Mouse (Mus musculus) splenic B cell, adult 2 months (primary cell): ENCODE measurements around the gene Hjurp.

Experiments used
- DNase-seq: peaks from one replicate; pipeline ENCODE4 v3.0.0-alpha.2; 2011; ENCODE audit warnings: low read depth, low spot score
- H3K27me3 ChIP-seq: 2 replicates; pipeline ENCODE4 v1.6.1; 2012; ENCODE audit warnings: mild to moderate bottlenecking, low read length, moderate library complexity, mixed read lengths; ENCODE audit not compliant: control insufficient read depth, poor library complexity, insufficient read depth, severe bottlenecking
- H3K36me3 ChIP-seq: 2 replicates; pipeline ENCODE4 v1.6.1; 2012; ENCODE audit warnings: mild to moderate bottlenecking, low read length, moderate library complexity, mixed read lengths; ENCODE audit not compliant: control insufficient read depth, poor library complexity, insufficient read depth, severe bottlenecking

Gene Hjurp

GRCm38 (mm10) chr1:88254793-88255465 is 22.5 kb downstream of the Hjurp start:
- no peaks in the 10 kb centered on the region for H3K27me3 ChIP-seq
- H3K36me3 ChIP-seq, result no peaks in the 10 kb centered on the region
- DNase-seq, result no peak

DNA sequence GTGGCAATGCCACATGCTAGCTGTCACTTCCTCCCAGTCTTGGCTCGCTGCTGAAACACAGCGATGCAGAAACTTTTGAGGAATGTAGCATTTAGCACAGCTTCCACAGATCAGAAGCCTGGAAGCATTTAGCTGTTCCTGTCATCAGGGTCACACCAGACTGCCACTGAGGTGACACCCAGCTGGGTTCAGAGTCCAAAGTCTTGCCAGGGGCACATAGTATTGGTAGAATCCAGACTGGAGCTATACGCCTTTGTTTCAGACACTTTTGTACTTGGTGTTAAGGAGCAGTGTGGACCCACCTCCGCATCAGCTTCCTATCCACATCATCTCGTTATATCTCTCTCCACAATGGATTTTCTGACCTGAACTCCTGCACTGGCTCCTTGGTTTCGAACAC is 23.9 kb downstream of the Hjurp start:
- H3K27me3 ChIP-seq, result no peaks in the 10 kb centered on the region
- DNase-seq, result no peak
- H3K36me3 ChIP-seq, result no peaks in the 10 kb centered on the region

GRCm38 (mm10) chr1:88253106-88253505 is 24.3 kb downstream of the Hjurp start:
- peak; percentile 59 for DNase-seq
- Histone ChIP-seq H3K27me3 (no peaks in the 10 kb centered on the region), H3K36me3 (no peaks in the 10 kb centered on the region)

DNA sequence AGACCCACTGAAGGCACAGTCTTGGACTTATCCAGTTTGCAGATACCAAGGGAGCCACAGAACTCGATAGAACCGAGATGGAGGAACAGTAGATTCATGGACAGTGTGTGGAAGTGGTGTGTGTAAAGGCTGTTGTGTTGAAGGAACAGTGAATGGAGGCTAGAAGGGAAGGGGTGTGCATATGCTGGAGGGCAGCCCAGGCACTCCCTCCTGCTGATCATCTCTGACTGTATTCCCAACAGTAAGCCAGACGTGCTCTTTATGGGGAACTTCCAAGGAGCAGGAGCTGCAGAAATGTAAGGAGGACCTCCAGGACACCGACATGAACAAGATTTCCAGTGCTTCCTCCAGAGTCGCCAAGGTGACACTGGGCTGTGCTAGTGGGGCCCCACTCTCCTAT is 27.4 kb downstream of the Hjurp start:
- no peak for DNase-seq
- no peaks in the 10 kb centered on the region for H3K36me3 ChIP-seq
- H3K27me3 ChIP-seq, result no peaks in the 10 kb centered on the region

GRCm38 (mm10) chr1:88249596-88249995 is 27.8 kb downstream of the Hjurp start:
- Histone ChIP-seq H3K36me3 (no peaks in the 10 kb centered on the region), H3K27me3 (no peaks in the 10 kb centered on the region)
- no peak for DNase-seq

- Histone ChIP-seq H3K36me3 (no peaks in the 10 kb centered on the region), H3K27me3 (no peaks in the 10 kb centered on the region)
- DNase-seq, result no peak
These were observed 28.8 kb downstream of the Hjurp start for GRCm38 (mm10) chr1:88248658-88249057.

- Histone ChIP-seq H3K36me3 (no peaks in the 10 kb centered on the region), H3K27me3 (no peaks in the 10 kb centered on the region)
- no peak for DNase-seq
These were observed 29.8 kb downstream of the Hjurp start for GRCm38 (mm10) chr1:88247660-88248059.

DNA sequence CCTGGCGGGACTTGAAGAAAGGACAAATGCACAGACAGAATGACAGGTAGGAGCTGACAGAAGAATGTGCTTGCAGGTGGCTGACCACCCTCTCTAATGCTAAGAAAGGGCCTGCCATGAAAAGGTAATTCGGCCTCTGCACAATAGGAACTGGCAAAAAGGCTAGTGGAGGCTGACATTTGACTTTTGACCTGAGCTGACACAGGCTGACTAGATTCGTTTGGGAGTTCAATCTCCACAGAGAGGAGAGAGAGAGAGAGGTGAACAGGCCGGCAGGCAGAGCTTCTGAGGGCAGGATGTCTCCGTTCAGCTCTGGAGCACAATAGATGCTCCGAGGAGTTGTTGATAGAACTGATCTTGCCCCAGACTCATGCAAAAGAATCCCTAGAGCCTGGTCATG is 31.0 kb downstream of the Hjurp start:
- DNase-seq, result no peak
- Histone ChIP-seq H3K27me3 (no peaks in the 10 kb centered on the region), H3K36me3 (no peaks in the 10 kb centered on the region)

DNA sequence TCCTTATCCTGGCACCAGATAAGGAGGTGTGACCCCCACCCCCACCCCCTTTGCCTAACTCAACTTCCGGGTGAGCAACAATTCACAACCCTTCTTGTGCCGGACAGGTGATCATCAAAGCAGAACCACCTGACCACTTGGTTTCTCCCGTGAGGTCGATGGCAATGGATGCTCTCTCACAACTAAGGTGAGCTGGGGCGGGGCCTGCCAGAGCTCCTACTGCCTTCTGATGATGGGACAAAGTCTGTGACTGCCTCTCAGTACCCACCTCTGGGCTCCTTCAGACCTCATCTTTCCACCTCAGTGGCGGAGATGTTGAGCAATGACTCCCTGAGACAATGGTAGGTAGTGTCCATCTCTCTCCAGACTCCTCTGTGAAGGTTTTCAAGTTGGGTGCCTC is 31.6 kb downstream of the Hjurp start:
- H3K36me3 ChIP-seq, result no peaks in the 10 kb centered on the region
- DNase-seq, result no peak
- H3K27me3 ChIP-seq, result no peaks in the 10 kb centered on the region

DNA sequence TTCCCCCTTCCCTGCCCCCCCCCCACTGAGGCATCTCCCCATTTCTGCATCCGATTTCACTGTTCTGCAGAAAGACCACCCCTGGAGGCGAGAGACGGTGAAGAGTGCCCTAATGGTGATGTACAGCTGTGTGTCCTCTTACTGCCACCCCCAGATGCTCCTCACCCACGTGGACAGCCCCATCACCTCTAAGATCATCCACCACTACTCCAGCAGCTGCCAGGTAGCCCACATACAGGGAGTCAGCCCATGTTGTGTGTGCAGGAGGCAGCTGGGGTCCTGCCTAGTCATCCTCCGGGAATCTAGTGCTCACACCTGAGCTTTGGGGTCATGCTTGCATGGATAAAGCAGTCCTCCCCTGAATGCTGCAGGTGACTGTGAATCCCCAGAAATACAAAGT is 33.6 kb downstream of the Hjurp start:
- H3K36me3 ChIP-seq, result no peaks in the 10 kb centered on the region
- no peak for DNase-seq
- H3K27me3 ChIP-seq, result no peaks in the 10 kb centered on the region

DNA sequence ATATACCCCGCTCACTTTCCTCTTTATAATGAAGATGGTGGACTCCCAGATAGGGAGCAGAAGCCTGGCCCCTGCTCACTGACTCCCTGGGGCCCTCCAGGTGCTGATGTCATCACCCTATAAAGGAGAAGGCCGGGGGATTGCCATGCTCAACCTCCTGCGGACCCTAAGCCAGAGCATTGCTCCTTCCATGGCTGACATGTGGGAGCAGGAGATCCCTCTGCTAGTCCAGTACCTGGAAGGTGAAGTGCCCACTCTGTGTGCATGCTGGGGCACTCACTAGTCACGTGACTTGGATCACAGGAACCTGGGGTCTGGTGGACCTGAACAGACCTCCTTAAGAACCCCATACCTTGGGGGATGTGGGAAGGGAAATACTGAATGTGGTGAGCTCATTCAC is 36.9 kb downstream of the Hjurp start:
- no peaks in the 10 kb centered on the region for H3K27me3 ChIP-seq
- no peak for DNase-seq
- no peaks in the 10 kb centered on the region for H3K36me3 ChIP-seq

DNA sequence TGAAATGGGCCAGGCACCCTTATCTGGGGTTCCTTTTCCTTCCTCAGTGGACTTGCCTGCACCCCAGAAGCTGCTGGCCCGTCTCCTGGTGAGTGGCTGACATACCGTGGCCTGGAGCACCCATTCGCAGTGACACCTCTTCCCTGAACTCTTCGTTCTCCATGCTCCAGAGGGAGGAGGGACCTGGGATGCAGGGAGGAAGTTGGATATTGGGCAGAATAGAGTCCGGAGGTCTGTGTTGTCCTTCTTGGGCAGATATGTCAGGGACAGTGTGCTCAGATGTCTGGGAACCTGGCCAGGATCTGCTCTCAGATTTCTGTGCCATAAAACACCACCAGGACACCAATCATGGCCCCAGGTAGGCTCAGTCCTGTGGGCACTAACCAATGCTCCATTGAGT is 37.4 kb downstream of the Hjurp start:
- H3K36me3 ChIP-seq, result no peaks in the 10 kb centered on the region
- no peak for DNase-seq
- H3K27me3 ChIP-seq, result no peaks in the 10 kb centered on the region

DNA sequence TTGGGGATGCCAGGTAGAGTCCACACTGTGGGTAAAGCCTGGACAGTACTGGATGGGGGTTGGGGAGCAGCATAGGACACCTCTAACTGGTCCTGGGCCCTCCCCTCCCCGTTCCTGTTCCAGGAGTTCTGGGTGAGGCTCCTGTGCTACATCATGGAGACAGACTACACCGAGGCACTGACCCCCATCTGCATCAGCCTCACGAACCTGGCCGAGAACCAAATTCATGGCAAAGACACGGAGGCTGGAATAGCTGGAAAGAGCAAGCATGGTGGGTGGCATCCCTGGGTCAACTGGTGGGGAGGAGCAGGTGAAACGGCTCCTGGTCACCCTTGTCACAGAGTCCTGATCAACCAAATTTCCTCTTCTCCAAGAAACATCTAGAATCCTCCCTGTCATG is 38.7 kb downstream of the Hjurp start:
- Histone ChIP-seq H3K36me3 (no peaks in the 10 kb centered on the region), H3K27me3 (no peaks in the 10 kb centered on the region)
- DNase-seq, result no peak

DNA sequence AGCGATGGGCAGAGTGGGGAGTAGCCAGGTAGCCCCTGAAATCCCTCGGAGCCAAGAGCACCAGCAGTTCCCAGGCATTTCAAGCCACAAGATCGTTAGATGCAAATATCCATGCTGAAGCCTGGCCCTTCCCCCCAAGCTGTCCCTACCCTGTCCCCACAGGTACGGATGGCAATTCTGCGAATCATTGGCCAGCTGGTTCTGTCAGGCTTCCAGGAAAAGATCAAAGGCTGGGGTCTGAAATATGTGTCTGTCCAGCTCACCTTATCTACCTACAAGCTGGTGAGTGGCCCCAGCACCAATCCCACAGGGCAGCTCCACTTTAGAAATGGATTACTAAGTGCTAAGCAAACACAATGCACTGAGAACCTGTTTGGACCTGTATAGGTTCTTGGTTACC is 40.1 kb downstream of the Hjurp start:
- no peak for DNase-seq
- no peaks in the 10 kb centered on the region for H3K36me3 ChIP-seq
- H3K27me3 ChIP-seq, result no peaks in the 10 kb centered on the region

DNA sequence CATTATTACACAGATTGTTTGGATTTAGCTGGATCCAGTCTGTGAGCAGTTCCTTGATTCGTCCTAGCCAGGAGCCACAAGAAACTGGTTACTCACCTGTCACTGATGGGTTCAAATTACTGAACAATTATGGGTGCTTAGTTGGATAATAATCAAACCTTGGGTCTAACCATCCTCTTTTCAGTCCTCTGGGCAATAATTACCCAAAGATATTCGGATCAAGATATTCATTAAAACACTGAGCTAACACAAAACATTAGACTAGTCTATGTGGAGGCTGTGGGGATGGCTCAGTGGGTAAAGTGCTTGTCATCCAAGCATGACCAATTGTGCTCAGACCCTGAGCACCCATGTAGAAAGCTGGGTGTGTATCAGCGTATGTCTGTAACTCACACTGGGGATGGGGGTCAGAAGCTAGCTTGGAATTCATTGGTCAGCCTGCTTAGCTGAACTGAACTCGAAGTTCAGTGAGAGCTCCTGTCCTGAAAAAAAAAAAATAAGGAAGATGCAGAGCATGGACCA is 41.5 kb downstream of the Hjurp start:
- no peaks in the 10 kb centered on the region for H3K36me3 ChIP-seq
- no peak for DNase-seq
- no peaks in the 10 kb centered on the region for H3K27me3 ChIP-seq
